Mouse (Mus musculus) CH12.LX (cell line): Measurements from ENCODE around the gene Gas6. TPM values are rescaled to one million over a fixed set of nuclear protein-coding genes. Genes with fewer than 3 reads are reported as not detected.

Experiments used
- DNase-seq: peaks from one replicate; pipeline ENCODE4 v3.0.0-alpha.2; 2013; ENCODE audit errors: extremely low read depth
- H3K27ac ChIP-seq: 2 replicates; pipeline ENCODE4 v1.5.1; 2012; ENCODE audit warnings: low read depth, mild to moderate bottlenecking, control low read depth, moderate library complexity; ENCODE audit not compliant: insufficient read depth
- H3K27me3 ChIP-seq: replicated peaks from 2 replicates; pipeline ENCODE3; 2012; ENCODE audit warnings: inconsistent platforms
- H3K36me3 ChIP-seq, 2 experiments: replicated peaks in 1 of 2; 2 replicates each; pipeline versions ENCODE3 to v1.6.1; 2012; ENCODE audit warnings: inconsistent platforms in 1 of 2, low read length in 1 of 2, mild to moderate bottlenecking in 1 of 2, mixed read lengths in 1 of 2, moderate library complexity in 1 of 2; ENCODE audit not compliant: control insufficient read depth in 1 of 2, insufficient read depth in 1 of 2
- H3K4me1 ChIP-seq, 2 experiments: 2 replicates each; pipeline ENCODE4 v1.6.1; 2012; ENCODE audit warnings: inconsistent platforms in 1 of 2, moderate library complexity in 1 of 2; ENCODE audit not compliant: insufficient read depth in 2 of 2, control insufficient read depth in 1 of 2
- H3K4me2 ChIP-seq: 2 replicates; pipeline ENCODE4 v1.6.1; 2012; ENCODE audit warnings: low read depth, mild to moderate bottlenecking, control low read depth; ENCODE audit not compliant: poor library complexity, insufficient read depth, severe bottlenecking
- H3K4me3 ChIP-seq, 3 experiments: fragments of 150-350 bp in 1 of 3; sonication (generic) in 1 of 3; replicated peaks in 1 of 3; 2 replicates each; pipeline versions ENCODE3 to v1.5.1; 2011 to 2012; ENCODE audit warnings: low read depth in 2 of 3, low read length in 2 of 3, mild to moderate bottlenecking in 2 of 3, moderate library complexity in 2 of 3, control low read depth in 1 of 3, improper control_type of control experiment in 1 of 3, inconsistent platforms in 1 of 3, mixed read lengths in 1 of 3; ENCODE audit not compliant: poor library complexity in 1 of 3
- H3K79me2 ChIP-seq: replicated peaks from 2 replicates; pipeline ENCODE4 v1.6.1; 2012; ENCODE audit warnings: mild to moderate bottlenecking, moderate library complexity; ENCODE audit not compliant: control insufficient read depth, poor library complexity, insufficient read depth, severe bottlenecking; ENCODE audit errors: extremely low read depth
- H3K9ac ChIP-seq: 2 replicates; pipeline ENCODE4 v1.6.1; 2012; ENCODE audit warnings: low read depth, mild to moderate bottlenecking, control low read depth, moderate library complexity; ENCODE audit not compliant: insufficient read depth
- H3K9me3 ChIP-seq: replicated peaks from 2 replicates; pipeline ENCODE3; 2012; ENCODE audit warnings: low read length, inconsistent platforms, mixed read lengths
- BHLHE40 ChIP-seq: IDR thresholded peaks from 2 replicates; pipeline ENCODE4 v1.6.1; 2011; ENCODE audit warnings: mild to moderate bottlenecking, low read depth, low read length, improper control_type of control experiment
- CHD1 ChIP-seq: IDR thresholded peaks from 2 replicates; pipeline ENCODE4 v1.6.1; 2012; ENCODE audit warnings: low read depth, low read length, improper control_type of control experiment, inconsistent platforms
- E2F4 ChIP-seq: IDR thresholded peaks from 2 replicates; pipeline ENCODE4 v1.6.1; 2011; ENCODE audit warnings: low read depth, low read length, improper control_type of control experiment; ENCODE audit not compliant: insufficient replicate concordance
- GABPA ChIP-seq: IDR thresholded peaks from 2 replicates; pipeline ENCODE4 v1.6.1; 2012; ENCODE audit warnings: low read depth, low read length, improper control_type of control experiment, inconsistent platforms; ENCODE audit not compliant: insufficient replicate concordance
- HCFC1 ChIP-seq: IDR thresholded peaks from 2 replicates; pipeline ENCODE4 v1.6.1; 2012; ENCODE audit warnings: low read depth, mild to moderate bottlenecking, inconsistent platforms, low read length, improper control_type of control experiment
- IRF4 ChIP-seq: IDR thresholded peaks from 2 replicates; pipeline ENCODE4 v1.6.1; 2014; ENCODE audit warnings: low read depth, mild to moderate bottlenecking, inconsistent platforms, low read length, improper control_type of control experiment
- MAFK ChIP-seq: IDR thresholded peaks from 2 replicates; pipeline ENCODE4 v1.6.1; 2011; ENCODE audit warnings: low read length, improper control_type of control experiment; ENCODE audit not compliant: insufficient replicate concordance
- MXI1 ChIP-seq: IDR thresholded peaks from 2 replicates; pipeline ENCODE4 v1.6.1; 2011; ENCODE audit warnings: mild to moderate bottlenecking, low read depth, low read length, improper control_type of control experiment
- MYC ChIP-seq: IDR thresholded peaks from 2 replicates; pipeline ENCODE4 v1.6.1; 2011; ENCODE audit warnings: low read depth, mild to moderate bottlenecking, improper control_type of control experiment, low read length
- SIN3A ChIP-seq: IDR thresholded peaks from 2 replicates; pipeline ENCODE4 v1.6.1; 2012; ENCODE audit warnings: low read length, improper control_type of control experiment, inconsistent platforms
- TCF12 ChIP-seq: IDR thresholded peaks from 2 replicates; pipeline ENCODE4 v1.6.1; 2014; ENCODE audit warnings: low read depth, mild to moderate bottlenecking, inconsistent platforms, low read length, improper control_type of control experiment
- USF1 ChIP-seq: IDR thresholded peaks from 2 replicates; pipeline ENCODE4 v1.6.1; 2014; ENCODE audit warnings: low read depth, mild to moderate bottlenecking, inconsistent platforms, low read length, improper control_type of control experiment
- USF2 ChIP-seq: conservative IDR thresholded peaks from 2 replicates; pipeline ENCODE4 v1.6.1; 2011; ENCODE audit warnings: low read depth, low read length, improper control_type of control experiment
- ZC3H11A ChIP-seq: IDR thresholded peaks from 2 replicates; pipeline ENCODE4 v1.6.1; 2012; ENCODE audit warnings: low read depth, mild to moderate bottlenecking, inconsistent platforms, low read length, improper control_type of control experiment
- ZKSCAN1 ChIP-seq: IDR thresholded peaks from 2 replicates; pipeline ENCODE4 v1.6.1; 2012; ENCODE audit warnings: low read depth, inconsistent platforms, low read length, improper control_type of control experiment, borderline replicate concordance
- ZMIZ1 ChIP-seq: IDR thresholded peaks from 2 replicates; pipeline ENCODE4 v1.6.1; 2012; ENCODE audit warnings: low read depth, mild to moderate bottlenecking, inconsistent platforms, low read length, improper control_type of control experiment
- ZNF384 ChIP-seq: IDR thresholded peaks from 2 replicates; pipeline ENCODE4 v1.6.1; 2012; ENCODE audit warnings: low read depth, low read length, improper control_type of control experiment, inconsistent platforms
- dilution Hi-C: fragments of 300-500 bp; cut with MboI; formaldehyde crosslinking; loops from 2 replicates; pipeline ENCODE4 v1.14.3; 2020; ENCODE audit warnings: low sequenced_read_pairs; ENCODE audit not compliant: extremely low pct_unique_long_range_greater_than_20kb, extremely low pct_ligation_motif_present
- in situ Hi-C: fragments of 300-500 bp; cut with MboI; formaldehyde crosslinking; loops from 3 replicates; pipeline ENCODE4 v1.14.3; 2019; ENCODE audit warnings: low sequenced_read_pairs, low pct_ligation_motif_present, low pct_unique_long_range_greater_than_20kb, mixed read lengths
- polyA plus RNA-seq: library from polyadenylated mRNA; unstranded; fragments of >175 nt; gene quantifications from 2 replicates; pipeline ENCODE4 v1.2.1, GENCODE M21; 2012; ENCODE audit warnings: low read depth; ENCODE audit not compliant: insufficient read length
- total RNA-seq, 2 experiments: library from RNA; depleted of rRNA; stranded (reverse); fragments of 300-350 nt in 1 of 2; fragments of >200 nt in 1 of 2; gene quantifications; 2 replicates each; pipeline ENCODE4 v1.2.3; 2012 to 2014

Gene Gas6
- total and polyA plus RNA-seq, 3 experiments = not detected

DNA sequence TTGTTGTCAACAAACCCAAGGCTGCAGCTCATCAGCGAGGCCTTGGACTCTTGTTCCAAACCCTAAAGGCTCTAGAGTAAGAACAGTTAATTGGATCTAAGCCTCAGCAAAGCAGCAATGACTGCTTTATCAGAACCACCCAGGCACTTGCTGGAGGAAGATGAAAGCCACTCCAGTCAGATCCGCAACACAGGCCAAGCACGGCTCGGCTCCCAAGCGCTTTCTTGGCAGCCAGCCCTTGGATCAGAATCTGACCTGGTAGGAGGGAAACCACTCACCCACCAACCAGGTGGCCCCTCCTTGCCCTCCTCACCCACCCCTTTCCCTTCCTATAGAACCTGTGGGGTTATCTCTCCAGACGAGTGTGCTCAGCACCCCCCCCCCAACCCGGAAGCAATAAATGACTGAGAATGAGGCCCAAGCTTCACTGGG, 21.7 kb upstream of the Gas6 start:
- H3K4me3 ChIP-seq = no peak overlapping the region
- peaks cover 24% of the 10 kb centered on the region for H3K27me3 ChIP-seq
- H3K4me2 ChIP-seq = no peak overlapping the region
- H3K79me2 ChIP-seq = no peaks in the 10 kb centered on the region
- H3K36me3 ChIP-seq = no peaks in the 10 kb centered on the region
- dilution Hi-C loops = no loop called here
- H3K27ac ChIP-seq = no peak overlapping the region
- no peaks in the 10 kb centered on the region for H3K4me1 ChIP-seq
- no peak for DNase-seq
- peaks cover 4% of the 10 kb centered on the region for H3K9me3 ChIP-seq
- TF ChIP-seq MYC (no peak), ZC3H11A (no peak), MXI1 (no peak), E2F4 (no peak), IRF4 (no peak), USF1 (no peak), ZNF384 (no peak), ZKSCAN1 (no peak), ZMIZ1 (no peak), TCF12 (no peak), SIN3A (no peak), BHLHE40 (no peak)
- in situ Hi-C loops = no loop called here
- H3K9ac ChIP-seq = no peak overlapping the region

GRCm38 (mm10) chr8:13513556-13514370, 19.5 kb upstream of the Gas6 start:
- Histone ChIP-seq H3K27me3 (peaks cover 19% of the 10 kb centered on the region), H3K27ac (no peak overlapping the region), H3K4me3 (no peak overlapping the region), H3K79me2 (no peaks in the 10 kb centered on the region), H3K4me2 (no peak overlapping the region), H3K36me3 (no peaks in the 10 kb centered on the region), H3K9ac (no peak overlapping the region), H3K4me1 (0 out of 4 replicates have a peak, but pooled peaks cover 0 to 3% of the 10 kb centered on the region in 2 experiments), H3K9me3 (peaks cover 4% of the 10 kb centered on the region)
- no peak for TF ChIP-seq USF1
- no peak for TF ChIP-seq GABPA
- TF ChIP-seq HCFC1 = no peak
- no peak for TF ChIP-seq CHD1
- no peak for TF ChIP-seq E2F4
- TF ChIP-seq MAFK = no peak
- no peak for TF ChIP-seq USF2
- in situ Hi-C loops = no loop called here
- dilution Hi-C loops = no loop called here
- DNase-seq = no peak
